Mouse (Mus musculus) midbrain, embryonic 12.5 days (tissue): ENCODE measurements around the gene Wdr1. TPM values are rescaled to one million over a fixed set of nuclear protein-coding genes. Genes with fewer than 3 reads are reported as not detected.
A peak's percentile ranks its signal among the peaks of the same experiment; 100 is the strongest.
"Not testable (repeated sequence)": the region's sequence is repeated elsewhere in the genome, so short reads cannot be mapped to it uniquely, and the experiment has no call there.

Experiments
- ATAC-seq: fragments of 200-750 bp; cut with Nextera tagmentation; 2 replicates; pipeline ENCODE4 v1.8.0; 2017; ENCODE audit warnings: low read depth, moderate TSS enrichment, moderate library complexity; ENCODE audit not compliant: low FRiP score
- H3K27ac ChIP-seq: fragments of 300-500 bp; sonication (generic); replicated peaks from 2 replicates; pipeline ENCODE4 v1.5.1; 2016; ENCODE audit warnings: mild to moderate bottlenecking
- H3K27me3 ChIP-seq: fragments of 300-500 bp; sonication (generic); 2 replicates; pipeline ENCODE4 v1.6.1; 2016; ENCODE audit warnings: mild to moderate bottlenecking
- H3K36me3 ChIP-seq: fragments of 300-500 bp; sonication (generic); 2 replicates; pipeline ENCODE4 v1.6.1; 2016
- H3K4me1 ChIP-seq: fragments of 300-500 bp; sonication (generic); 2 replicates; pipeline ENCODE4 v1.6.1; 2016
- H3K4me2 ChIP-seq: fragments of 300-500 bp; sonication (generic); replicated peaks from 2 replicates; pipeline ENCODE4 v1.6.1; 2016; ENCODE audit warnings: mild to moderate bottlenecking, moderate library complexity
- H3K4me3 ChIP-seq: fragments of 300-500 bp; sonication (generic); 2 replicates; pipeline ENCODE4 v1.5.1; 2016; ENCODE audit warnings: mild to moderate bottlenecking
- H3K9ac ChIP-seq: fragments of 300-500 bp; sonication (generic); replicated peaks from 2 replicates; pipeline ENCODE4 v1.6.1; 2016; ENCODE audit warnings: mild to moderate bottlenecking, moderate library complexity
- H3K9me3 ChIP-seq: fragments of 300-500 bp; sonication (generic); 2 replicates; pipeline ENCODE4 v1.6.1; 2016; ENCODE audit warnings: mild to moderate bottlenecking
- WGBS: fragments of 180-500 bp; shearing (Covaris S2); methylation state at CpG from one replicate; pipeline ENCODE4 v1.1.7; 2016; 5-methylcytosine and 5-hydroxymethylcytosine counted together
- polyA plus RNA-seq: library from polyadenylated mRNA; unstranded; fragments of >200 nt; fragmentation: Nextera tagmentation; extraction: Ambion mirVana; gene quantifications from 2 replicates; pipeline ENCODE4 v1.2.1, GENCODE M21; 2016

Gene Wdr1
- polyA plus RNA-seq, 1 experiment from 2014 or later = 151 TPM

GRCm38 (mm10) chr5:38488673-38489615 lies 74.1 kb downstream of the Wdr1 start:
- Histone ChIP-seq H3K36me3 (no peaks in the 10 kb centered on the region), H3K9me3 (no peaks in the 10 kb centered on the region), H3K4me2 (no peak overlapping the region), H3K4me1 (no peaks in the 10 kb centered on the region), H3K9ac (no peak overlapping the region), H3K27me3 (no peaks in the 10 kb centered on the region), H3K27ac (no peak overlapping the region), H3K4me3 (no peak overlapping the region)
- WGBS = 86% methylated on average over 20 of the region's 20 CpGs
- no peak for ATAC-seq

- ATAC-seq = no peak
- Histone ChIP-seq H3K4me1 (no peaks in the 10 kb centered on the region), H3K27ac (no peak overlapping the region), H3K4me3 (no peak overlapping the region), H3K9me3 (no peaks in the 10 kb centered on the region), H3K4me2 (no peak overlapping the region), H3K36me3 (no peaks in the 10 kb centered on the region), H3K27me3 (no peaks in the 10 kb centered on the region), H3K9ac (no peak overlapping the region)
- 55% methylated on average over 6 of the region's 6 CpGs for WGBS
Observed at GRCm38 (mm10) chr5:38488026-38488425, 75.0 kb downstream of the Wdr1 start.

- ATAC-seq = no peak
- H3K36me3 ChIP-seq = no peaks in the 10 kb centered on the region
- H3K4me1 ChIP-seq = no peaks in the 10 kb centered on the region
- 84% methylated on average over 4 of the region's 4 CpGs for WGBS
- H3K9ac ChIP-seq = no peak overlapping the region
- no peak overlapping the region for H3K4me2 ChIP-seq
- 0 out of 2 replicates have a peak, but pooled peaks cover 4% of the 10 kb centered on the region for H3K27me3 ChIP-seq
- no peaks in the 10 kb centered on the region for H3K9me3 ChIP-seq
- no peak overlapping the region for H3K27ac ChIP-seq
- no peak overlapping the region for H3K4me3 ChIP-seq
Observed at GRCm38 (mm10) chr5:38487247-38487646, 75.8 kb downstream of the Wdr1 start.

GRCm38 (mm10) chr5:38485946-38486345 lies 77.1 kb downstream of the Wdr1 start:
- Histone ChIP-seq H3K9ac (no peak overlapping the region), H3K4me2 (no peak overlapping the region), H3K27ac (no peak overlapping the region), H3K9me3 (no peaks in the 10 kb centered on the region), H3K4me1 (no peaks in the 10 kb centered on the region), H3K36me3 (no peaks in the 10 kb centered on the region), H3K27me3 (peaks cover 16% of the 10 kb centered on the region; the same call in 1 of the 2 replicates), H3K4me3 (no peak overlapping the region)
- ATAC-seq = no peak
- 80% methylated on average over 4 of the region's 4 CpGs for WGBS

GRCm38 (mm10) chr5:38483518-38484110 lies 79.4 kb downstream of the Wdr1 start:
- no peaks in the 10 kb centered on the region for H3K36me3 ChIP-seq
- H3K27ac ChIP-seq = no peak overlapping the region
- no peak overlapping the region for H3K4me2 ChIP-seq
- H3K9ac ChIP-seq = no peak overlapping the region
- no peak overlapping the region for H3K4me3 ChIP-seq
- peaks cover 15% of the 10 kb centered on the region for H3K4me1 ChIP-seq
- ATAC-seq = no peak
- H3K9me3 ChIP-seq = no peaks in the 10 kb centered on the region
- 83% methylated on average over 7 of the region's 7 CpGs for WGBS
- peaks cover 16% of the 10 kb centered on the region; the same call in 1 of the 2 replicates for H3K27me3 ChIP-seq

- no peaks in the 10 kb centered on the region for H3K36me3 ChIP-seq
- no peaks in the 10 kb centered on the region for H3K9me3 ChIP-seq
- peak overlapping the region; percentile 42; the same call in 1 of the 2 replicates for H3K4me2 ChIP-seq
- H3K4me3 ChIP-seq = no peak overlapping the region
- peaks cover 15% of the 10 kb centered on the region for H3K4me1 ChIP-seq
- H3K27me3 ChIP-seq = peaks cover 16% of the 10 kb centered on the region
- peak; percentile 32; the same call in 1 of the 2 replicates for ATAC-seq
- H3K9ac ChIP-seq = no peak overlapping the region
- H3K27ac ChIP-seq = no peak overlapping the region
- WGBS = 78% methylated on average over 10 of the region's 10 CpGs
Observed at GRCm38 (mm10) chr5:38480822-38481707, 82.0 kb downstream of the Wdr1 start.

GRCm38 (mm10) chr5:38479908-38480725 lies 82.9 kb downstream of the Wdr1 start:
- peak; percentile 64 for ATAC-seq
- Histone ChIP-seq H3K4me2 (peak overlapping the region; percentile 42), H3K4me3 (peak overlapping the region; percentile 21), H3K27ac (no peak overlapping the region), H3K9me3 (no peaks in the 10 kb centered on the region), H3K9ac (peak overlapping the region; percentile 24; the same call in 1 of the 2 replicates), H3K36me3 (no peaks in the 10 kb centered on the region), H3K27me3 (peaks cover 16% of the 10 kb centered on the region), H3K4me1 (peaks cover 15% of the 10 kb centered on the region)
- WGBS = 24% methylated on average over 22 of the region's 22 CpGs

GRCm38 (mm10) chr5:38479545-38479907 lies 83.5 kb downstream of the Wdr1 start:
- H3K36me3 ChIP-seq, H3K9me3 ChIP-seq, H3K27ac ChIP-seq, H3K9ac ChIP-seq, ATAC-seq: not testable (repeated sequence)
- peak overlapping the region; percentile 42 for H3K4me2 ChIP-seq
- H3K27me3 ChIP-seq = peaks cover 16% of the 10 kb centered on the region
- peaks cover 15% of the 10 kb centered on the region for H3K4me1 ChIP-seq
- H3K4me3 ChIP-seq = peak overlapping the region; percentile 21; the same call in 1 of the 2 replicates

- peaks cover 15% of the 10 kb centered on the region for H3K4me1 ChIP-seq
Observed at GRCm38 (mm10) chr5:38479027-38479426, 84.0 kb downstream of the Wdr1 start.

GRCm38 (mm10) chr5:38477731-38478445 lies 85.1 kb downstream of the Wdr1 start:
- H3K4me2 ChIP-seq = no peak overlapping the region
- H3K9ac ChIP-seq = no peak overlapping the region
- no peaks in the 10 kb centered on the region for H3K9me3 ChIP-seq
- peaks cover 16% of the 10 kb centered on the region for H3K27me3 ChIP-seq
- WGBS = 89% methylated on average over 7 of the region's 7 CpGs
- no peak for ATAC-seq
- H3K27ac ChIP-seq = no peak overlapping the region
- no peak overlapping the region for H3K4me3 ChIP-seq
- H3K4me1 ChIP-seq = peaks cover 15% of the 10 kb centered on the region
- no peaks in the 10 kb centered on the region for H3K36me3 ChIP-seq

More at GRCm38 (mm10) chr5:38479027-38479426, 84.0 kb downstream of the Wdr1 start:
- Histone ChIP-seq H3K9ac (no peak overlapping the region), H3K27ac (no peak overlapping the region), H3K36me3 (no peaks in the 10 kb centered on the region), H3K27me3 (peaks cover 16% of the 10 kb centered on the region), H3K4me2 (no peak overlapping the region), H3K4me3 (no peak overlapping the region), H3K9me3 (no peaks in the 10 kb centered on the region)
- WGBS = 38% methylated on average over 4 of the region's 4 CpGs
- no peak for ATAC-seq
